Mouse (Mus musculus) spleen, adult 2 months (tissue): ENCODE results near the gene Casc1. TPM values are rescaled to one million over a fixed set of nuclear protein-coding genes. Genes with fewer than 3 reads are reported as not detected.
A peak's percentile ranks its signal among the peaks of the same experiment; 100 is the strongest.

ENCODE experiments used
- DNase-seq, 2 experiments: peaks; one replicate each; pipeline versions ENCODE4 v3.0.0 to v3.0.0-alpha.2; 2012 to 2021; ENCODE audit warnings: low spot score in 2 of 2, low read depth in 1 of 2
- H3K27ac ChIP-seq: fragments of 200-500 bp; 2 replicates; pipeline ENCODE4 v1.5.1; 2012; ENCODE audit warnings: low read length, inconsistent platforms; ENCODE audit not compliant: insufficient read depth
- H3K27me3 ChIP-seq: fragments of 200-500 bp; 2 replicates; pipeline ENCODE4 v1.6.1; 2012; ENCODE audit warnings: mild to moderate bottlenecking, moderate library complexity, low read length, inconsistent platforms; ENCODE audit not compliant: control insufficient read depth, insufficient read depth
- H3K36me3 ChIP-seq: fragments of 200-500 bp; 2 replicates; pipeline ENCODE4 v1.6.1; 2012; ENCODE audit warnings: mild to moderate bottlenecking, low read length, inconsistent platforms; ENCODE audit not compliant: control insufficient read depth, insufficient read depth
- H3K4me1 ChIP-seq: fragments of 200-500 bp; 2 replicates; pipeline ENCODE4 v1.6.1; 2011; ENCODE audit warnings: inconsistent platforms; ENCODE audit not compliant: control insufficient read depth, insufficient read depth, insufficient read length
- H3K4me3 ChIP-seq: fragments of 200-500 bp; 2 replicates; pipeline ENCODE4 v1.5.1; 2011; ENCODE audit warnings: mild to moderate bottlenecking, inconsistent platforms; ENCODE audit not compliant: insufficient read depth, insufficient read length; ENCODE audit errors: extremely low read depth
- CTCF ChIP-seq: fragments of 200-500 bp; IDR thresholded peaks from 2 replicates; pipeline ENCODE4 v1.5.1; 2011; ENCODE audit warnings: mild to moderate bottlenecking, inconsistent platforms; ENCODE audit not compliant: insufficient read depth, insufficient read length, insufficient replicate concordance; ENCODE audit errors: extremely low read depth
- POLR2A ChIP-seq: fragments of 200-500 bp; IDR thresholded peaks from 2 replicates; pipeline ENCODE4 v1.6.1; 2011; ENCODE audit warnings: low read depth, low read length, inconsistent platforms
- WGBS: fragments of 180-500 bp; shearing (Covaris S2); methylation state at CpG from one replicate; pipeline ENCODE4 v1.1.7; 2018; 5-methylcytosine and 5-hydroxymethylcytosine counted together
- polyA plus RNA-seq: library from polyadenylated mRNA; depleted of rRNA; stranded (reverse); fragments of >200 nt; gene quantifications from 2 replicates; pipeline ENCODE4 v1.2.3, GENCODE M21; 2012; rRNA removed

Casc1 gene
- 0.09 and 0.16 TPM in 2 replicates for polyA plus RNA-seq

DNA sequence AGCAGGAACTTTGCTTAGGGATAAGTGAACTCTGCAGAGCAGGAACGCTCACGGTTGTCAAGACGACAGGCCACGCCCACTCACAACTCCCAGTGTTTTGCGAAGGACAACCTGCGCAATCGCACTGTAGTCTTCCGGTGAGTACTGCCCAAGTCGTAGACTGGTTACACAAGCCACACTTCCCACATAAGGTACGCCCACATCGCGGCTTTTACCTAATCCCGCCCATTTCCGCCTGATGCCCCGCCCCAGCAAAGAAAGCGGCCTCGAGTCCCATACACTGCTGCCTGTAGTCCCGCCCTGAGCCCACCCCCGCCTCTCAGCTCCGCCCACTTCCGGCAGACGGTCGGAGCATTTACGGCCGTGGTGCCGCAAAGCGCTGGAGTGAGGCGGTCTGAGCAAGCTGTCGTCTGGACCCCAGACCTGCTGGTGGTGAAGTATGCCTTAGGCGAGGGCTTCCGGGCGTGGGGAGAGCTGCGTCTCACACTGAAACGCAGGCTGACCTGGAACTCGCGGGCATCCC is at the start of gene Casc1, which contains the start of gene Etfrf1:
Gene Casc1, minus strand, starts transcription at position 190 of the 523 bp plus-strand sequence.
Gene Etfrf1, plus strand, starts transcription at position 319 of the 523 bp plus-strand sequence.
- H3K36me3 ChIP-seq = no peaks in the 10 kb centered on the region; the same call in 1 of the 2 replicates
- no peaks in the 10 kb centered on the region; the same call in 1 of the 2 replicates for H3K4me1 ChIP-seq
- TF ChIP-seq POLR2A (peak; percentile 94), CTCF (no peak)
- WGBS = under 1% methylated on average over 36 of the region's 36 CpGs
- H3K4me3 ChIP-seq = peak within 1 kb of the TSS; percentile 83
- H3K27ac ChIP-seq = peak within 1 kb of the TSS; percentile 90
- no peaks in the 10 kb centered on the region for H3K27me3 ChIP-seq
- DNase-seq = peak; percentile 97 to 99

DNA sequence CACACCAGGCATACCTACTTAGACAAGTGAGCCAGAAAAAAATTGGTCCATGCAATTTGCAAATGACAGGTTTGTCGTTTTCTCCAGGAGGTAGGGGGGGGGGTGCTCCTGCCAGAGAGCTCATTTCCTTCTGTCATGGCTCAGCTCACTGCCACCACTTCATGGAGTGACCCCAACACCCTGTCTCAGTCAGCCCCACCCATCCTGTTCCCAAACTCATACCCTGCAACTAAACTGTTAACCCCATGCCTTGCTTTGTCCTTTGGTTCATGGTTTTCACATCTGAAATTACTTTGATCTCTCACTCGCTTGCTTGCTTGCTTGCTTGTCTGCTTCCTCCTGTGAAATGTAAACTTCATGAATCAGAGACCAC is 45.9 kb upstream of the Casc1 start:
- no peaks in the 10 kb centered on the region for H3K4me1 ChIP-seq
- DNase-seq = no peak
- no peaks in the 10 kb centered on the region for H3K36me3 ChIP-seq
- WGBS = 19% methylated on average over 2 of the region's 2 CpGs
- H3K27me3 ChIP-seq = no peaks in the 10 kb centered on the region
- H3K4me3 ChIP-seq = no peak overlapping the region
- H3K27ac ChIP-seq = no peak overlapping the region
- TF ChIP-seq POLR2A (no peak), CTCF (no peak)

DNA sequence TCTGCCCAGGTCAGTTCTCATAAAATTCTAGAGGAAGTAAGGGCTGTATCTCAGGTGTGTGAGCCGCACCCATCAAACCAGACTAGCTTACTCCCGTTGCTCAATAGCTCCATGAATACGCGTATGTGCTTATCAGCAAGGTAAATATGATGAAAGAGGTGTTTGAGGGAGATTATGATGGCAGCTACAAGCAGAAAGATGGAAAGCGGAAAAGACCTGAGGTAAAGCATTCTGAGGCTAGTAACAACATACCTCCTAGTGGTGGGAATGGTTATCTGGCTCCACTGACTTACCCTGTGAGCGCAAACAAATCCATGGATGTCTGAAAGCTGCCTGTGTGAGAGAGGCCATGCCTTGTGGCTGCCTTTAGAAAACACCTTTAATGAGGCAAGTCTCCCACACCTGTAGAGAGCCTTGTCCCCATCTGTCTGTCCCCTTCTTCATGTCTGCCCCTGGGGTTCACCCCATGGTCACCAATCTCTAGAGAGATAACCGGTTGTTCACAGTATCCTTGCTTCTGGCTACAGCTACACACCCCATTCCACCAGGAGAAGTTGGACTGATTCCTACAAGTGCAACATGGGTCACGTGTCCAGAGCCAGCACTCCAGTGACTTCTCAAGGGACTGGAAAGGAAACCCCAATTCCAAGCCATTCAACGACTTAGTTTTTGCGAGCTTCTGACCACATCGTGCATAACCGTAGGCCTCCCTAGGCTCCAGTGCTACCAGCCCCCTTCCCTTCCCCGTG is 45.3 kb upstream of the Casc1 start:
- no peaks in the 10 kb centered on the region for H3K36me3 ChIP-seq
- H3K4me3 ChIP-seq = no peak overlapping the region
- no peaks in the 10 kb centered on the region for H3K4me1 ChIP-seq
- no peak for DNase-seq
- no peaks in the 10 kb centered on the region for H3K27me3 ChIP-seq
- WGBS = 81% methylated on average over 13 of the region's 13 CpGs
- TF ChIP-seq CTCF (no peak), POLR2A (no peak)
- H3K27ac ChIP-seq = no peak overlapping the region

DNA sequence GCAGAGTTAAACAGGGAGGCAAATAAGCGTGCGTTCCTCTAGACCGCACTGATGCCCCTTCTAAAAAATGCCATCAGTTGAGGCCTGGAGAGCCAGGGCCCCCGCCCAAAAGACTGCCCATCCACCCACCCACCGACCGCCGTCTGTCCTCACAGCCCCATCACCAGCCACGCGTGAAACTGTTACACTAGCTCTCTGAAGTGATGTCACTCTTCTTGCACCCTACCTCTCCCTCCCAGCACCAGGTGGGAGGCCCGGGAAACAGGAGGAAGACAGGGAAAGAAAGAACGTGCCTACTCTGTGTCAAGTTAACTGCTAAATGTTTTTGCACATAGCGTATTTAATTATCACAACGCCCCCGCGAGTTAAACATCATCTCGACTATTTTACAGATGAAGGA is 40.0 kb upstream of the Casc1 start:
- TF ChIP-seq POLR2A (no peak), CTCF (no peak)
- Histone ChIP-seq H3K27me3 (no peaks in the 10 kb centered on the region), H3K36me3 (0 out of 2 replicates have a peak, but pooled peaks cover 1% of the 10 kb centered on the region), H3K4me1 (no peaks in the 10 kb centered on the region; the same call in 1 of the 2 replicates), H3K4me3 (peak overlapping the region; percentile 79), H3K27ac (no peak overlapping the region)
- no peak for DNase-seq
- 37% methylated on average over 16 of the region's 16 CpGs for WGBS

DNA sequence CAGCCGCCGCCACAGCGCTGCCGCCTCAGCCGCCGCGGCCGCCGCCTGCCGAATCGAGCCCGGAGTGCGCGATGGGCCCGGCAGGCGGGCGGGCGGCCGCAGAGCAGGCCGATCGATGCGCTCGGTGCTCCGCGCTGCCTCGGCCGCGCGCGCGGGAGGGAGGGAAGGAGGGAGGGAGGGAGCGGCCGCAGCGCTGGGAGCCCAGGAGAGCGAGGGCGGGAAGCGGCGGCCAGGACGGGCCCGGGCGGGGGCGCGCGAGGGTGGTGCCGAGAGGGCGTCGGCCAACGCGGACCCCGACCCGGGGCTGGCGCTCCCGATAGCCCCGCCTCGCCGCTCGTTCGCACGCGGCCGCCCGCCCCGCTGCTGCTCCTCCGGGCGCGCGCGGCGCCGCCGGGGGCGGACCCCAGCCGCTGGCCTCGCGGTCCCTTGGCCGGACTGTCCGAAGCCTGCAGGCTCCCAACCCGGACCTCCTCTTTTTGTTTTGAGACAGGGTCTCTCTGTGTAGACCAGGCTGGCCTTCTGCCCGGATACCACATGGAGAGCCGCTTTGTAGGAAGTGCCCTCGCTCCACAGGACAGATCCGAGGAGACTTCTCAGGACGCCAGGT is 39.5 kb upstream of the Casc1 start, which contains the start of gene Kras:
Gene Kras, minus strand, starts transcription at position 55 of the 607 bp plus-strand sequence.
- 0 out of 2 replicates have a peak, but pooled peaks cover 1% of the 10 kb centered on the region for H3K36me3 ChIP-seq
- peak; percentile 73 to 89 for DNase-seq
- peak within 1 kb of the TSS; percentile 78 for H3K27ac ChIP-seq
- peak within 1 kb of the TSS; percentile 79 for H3K4me3 ChIP-seq
- WGBS = under 1% methylated on average over 79 of the region's 83 CpGs
- H3K27me3 ChIP-seq = no peaks in the 10 kb centered on the region
- no peak for TF ChIP-seq CTCF
- TF ChIP-seq POLR2A = no peak; the same call in 1 of the 2 replicates
- H3K4me1 ChIP-seq = no peaks in the 10 kb centered on the region; the same call in 1 of the 2 replicates

DNA sequence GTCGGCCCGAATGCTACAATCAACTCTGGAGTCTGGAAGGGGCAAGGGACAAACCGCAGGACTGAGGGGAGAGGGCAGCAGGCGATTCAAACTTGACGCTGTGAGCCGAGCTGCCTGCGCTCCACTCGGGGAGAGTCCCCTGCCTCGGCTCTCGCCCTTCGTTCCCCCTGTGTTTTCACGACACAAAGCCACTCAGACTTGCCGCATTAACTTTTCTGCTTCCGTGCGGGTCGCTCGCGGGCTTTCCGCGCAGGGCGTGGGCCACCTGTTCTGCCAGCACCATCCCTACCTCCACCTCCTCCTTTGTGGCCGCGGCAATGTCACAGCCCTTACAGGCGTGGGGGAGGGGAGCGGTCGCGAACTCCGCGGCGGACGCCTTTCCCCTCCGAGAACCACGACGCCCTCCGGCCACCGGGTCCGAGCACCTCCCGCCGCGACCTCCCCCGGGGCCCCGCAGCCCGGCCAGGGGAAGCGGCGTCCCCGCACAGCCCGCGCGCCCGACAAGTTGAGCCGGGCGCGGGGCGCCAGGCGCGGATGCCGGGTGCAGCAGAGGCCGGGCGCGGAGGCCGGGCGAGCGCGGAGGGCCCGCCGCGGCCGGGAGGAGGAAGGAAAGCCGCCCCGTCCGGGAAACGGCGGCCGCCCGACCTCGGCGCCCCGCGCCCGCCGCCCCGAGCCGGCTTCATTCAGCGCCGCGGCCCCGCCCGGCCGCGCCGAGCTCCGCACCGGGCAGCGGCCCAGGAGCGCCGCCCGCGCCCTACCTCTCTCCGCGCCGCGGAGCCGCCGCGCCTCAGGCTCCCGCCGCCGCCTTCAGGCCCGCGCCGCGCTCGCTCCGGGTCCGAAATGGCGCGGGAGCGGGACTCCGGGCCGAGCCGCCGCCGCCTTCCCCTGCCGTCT is 38.7 kb upstream of the Casc1 start:
- TF ChIP-seq POLR2A (no peak), CTCF (no peak)
- under 1% methylated on average over 101 of the region's 124 CpGs for WGBS
- H3K27me3 ChIP-seq = no peaks in the 10 kb centered on the region
- peak overlapping the region; percentile 78 for H3K27ac ChIP-seq
- peak; percentile 40 to 61 for DNase-seq
- no peaks in the 10 kb centered on the region; the same call in 1 of the 2 replicates for H3K4me1 ChIP-seq
- H3K36me3 ChIP-seq = peaks cover 4% of the 10 kb centered on the region
- H3K4me3 ChIP-seq = peak overlapping the region; percentile 79
